Mouse (Mus musculus) urinary bladder, adult 2 months (tissue): ENCODE results near the gene Eif5b. TPM values are rescaled to one million over a fixed set of nuclear protein-coding genes. Genes with fewer than 3 reads are reported as not detected.

Experiments used
- polyA plus RNA-seq: library from polyadenylated mRNA; depleted of rRNA; stranded (reverse); fragments of >200 nt; gene quantifications from 2 replicates; pipeline ENCODE4 v1.2.3, GENCODE M21; 2012; rRNA removed

Eif5b gene
- polyA plus RNA-seq, 1 experiment, result 26.0 TPM

Other genes starting within 250 kb of the Eif5b start
- gene Tsga10, start 131.6 kb upstream of the Eif5b start, polyA plus RNA-seq, result 4.6 TPM in 2 replicates
- 6.5 and 6.6 TPM in 2 replicates for gene Lipt1, start 126.3 kb upstream of the Eif5b start, polyA plus RNA-seq
- 24.1 and 28.6 TPM in 2 replicates for gene Mitd1, start 107.6 kb upstream of the Eif5b start, polyA plus RNA-seq
- gene Mrpl30, start 107.5 kb upstream of the Eif5b start, polyA plus RNA-seq, result 125 and 139 TPM in 2 replicates
- gene Lyg2, start 81.5 kb upstream of the Eif5b start, polyA plus RNA-seq, result not detected in 2 replicates
- gene Lyg1, start 40.3 kb upstream of the Eif5b start, polyA plus RNA-seq, result not detected in 2 replicates
- gene Txndc9, start 117 bp upstream of the Eif5b start, polyA plus RNA-seq, result 54.7 and 55.7 TPM in 2 replicates
- gene Rev1, start 131.8 kb downstream of the Eif5b start, polyA plus RNA-seq, result 19.1 and 21.3 TPM in 2 replicates